Mouse (Mus musculus) left cerebral cortex, adult 9 months (tissue): Measurements from ENCODE around the gene Pias4.
"Not testable (repeated sequence)": the region's sequence is repeated elsewhere in the genome, so short reads cannot be mapped to it uniquely, and the experiment has no call there.

Experiments
- DNase-seq, 2 experiments: peaks; one replicate each; pipeline ENCODE4 v3.0.0; 2022; ENCODE audit warnings: low spot score in 2 of 2

Pias4 gene

DNA sequence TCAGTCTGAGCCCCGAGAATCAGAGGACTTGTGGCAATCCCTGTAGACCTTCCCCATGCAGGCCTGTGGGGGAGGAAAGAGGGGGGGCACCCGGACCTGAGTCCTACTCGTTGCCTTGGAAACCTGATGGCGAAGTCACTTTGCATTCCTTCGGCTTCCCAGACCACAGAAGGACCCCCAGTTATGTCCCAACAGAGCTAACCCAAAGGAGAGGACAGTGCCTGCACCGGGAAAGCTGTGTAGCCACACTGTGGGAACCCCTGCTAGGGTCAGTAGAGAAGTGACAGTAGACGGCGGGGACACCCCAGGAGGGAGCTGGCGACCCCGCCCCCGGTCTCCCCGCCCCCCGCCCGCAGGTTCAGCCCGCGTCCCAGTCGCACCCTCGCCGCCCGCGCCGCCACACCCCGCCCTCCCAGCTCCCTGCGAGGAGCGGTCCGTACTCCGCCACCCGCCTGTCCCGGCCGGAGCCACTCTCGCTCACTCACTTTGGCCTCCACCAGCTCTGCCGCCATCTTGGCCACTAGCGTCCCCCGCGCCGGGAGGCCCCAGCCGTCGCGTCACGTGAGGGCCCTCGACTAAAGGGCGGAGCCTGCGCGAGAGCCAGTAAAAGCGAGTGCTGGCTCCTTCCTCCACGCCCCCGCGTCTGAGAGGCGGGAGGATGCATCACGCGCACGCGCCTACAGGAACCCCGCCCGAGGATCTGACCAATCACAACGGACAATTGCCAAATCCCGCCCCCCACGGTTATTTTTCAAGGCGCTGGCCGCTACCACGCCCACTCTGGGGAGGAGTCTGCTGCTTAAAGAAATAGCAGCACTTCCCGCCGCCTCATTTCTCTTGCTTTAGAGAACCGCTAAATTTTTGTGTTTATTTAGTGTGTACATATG, at the start of gene Pias4:
Gene Pias4 (minus strand): TSS at position 724 of the 887 bp plus-strand sequence.
- peak; percentile 99 to 100 for DNase-seq

DNA sequence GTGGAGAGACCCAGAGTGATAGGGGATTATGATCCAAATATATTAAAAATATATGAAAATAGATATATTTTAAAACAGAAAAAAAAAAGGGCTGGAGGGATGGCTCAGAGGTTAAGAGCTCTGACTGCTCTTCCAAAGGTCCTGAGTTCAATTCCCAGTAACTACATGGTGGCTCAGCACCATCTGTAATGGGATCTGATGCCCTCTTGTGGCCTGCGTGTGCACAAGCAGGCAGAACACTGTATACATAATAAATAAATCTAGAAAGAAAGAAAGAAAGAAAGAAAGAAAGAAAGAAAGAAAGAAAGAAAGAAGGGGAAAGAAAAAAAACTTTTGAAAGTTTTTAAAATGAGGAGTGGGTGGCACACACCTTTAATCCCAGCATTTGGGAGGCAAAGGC, 49.5 kb upstream of the Pias4 start:
- not testable (repeated sequence) for DNase-seq

DNA sequence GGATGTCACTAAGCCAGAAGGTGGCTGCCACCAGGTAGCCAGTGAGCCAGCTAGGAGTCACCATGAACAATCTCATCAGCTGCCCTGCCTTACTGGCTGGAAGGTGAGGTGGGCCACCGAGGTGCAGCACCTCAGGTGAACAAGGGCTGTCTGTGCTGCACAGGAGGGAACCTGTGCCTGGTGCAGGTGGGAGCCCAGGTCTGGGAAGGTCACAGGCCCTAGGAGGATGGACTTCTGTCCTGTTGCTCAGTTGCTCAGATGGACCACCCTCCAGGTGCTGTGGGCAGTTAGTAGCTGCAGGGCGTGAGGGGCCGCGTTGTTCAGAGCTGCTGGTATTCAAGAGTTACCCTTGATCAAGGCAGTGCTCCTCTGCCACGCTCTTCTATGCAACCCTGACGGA, 49.1 kb upstream of the Pias4 start:
- no peak for DNase-seq

DNA sequence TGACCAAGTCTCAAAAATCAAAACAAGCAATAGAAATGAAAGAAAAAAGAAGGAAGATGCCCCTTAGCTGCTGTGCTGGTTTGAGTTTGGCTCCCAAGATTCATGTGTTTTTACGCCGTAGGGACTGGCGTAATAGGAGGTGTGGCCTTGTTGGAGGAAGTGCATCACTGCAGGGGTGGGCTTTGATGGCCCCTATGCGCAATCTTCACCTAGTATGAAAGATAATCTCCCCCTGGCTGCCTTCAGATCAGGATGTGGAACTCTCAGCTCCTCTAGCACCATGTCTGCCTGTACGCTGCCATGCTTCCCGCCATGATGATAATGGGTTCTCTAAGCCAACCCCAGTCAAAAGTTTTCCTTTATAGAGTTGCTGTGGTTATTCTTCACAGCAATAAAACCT, 48.5 kb upstream of the Pias4 start:
- no peak for DNase-seq

DNA sequence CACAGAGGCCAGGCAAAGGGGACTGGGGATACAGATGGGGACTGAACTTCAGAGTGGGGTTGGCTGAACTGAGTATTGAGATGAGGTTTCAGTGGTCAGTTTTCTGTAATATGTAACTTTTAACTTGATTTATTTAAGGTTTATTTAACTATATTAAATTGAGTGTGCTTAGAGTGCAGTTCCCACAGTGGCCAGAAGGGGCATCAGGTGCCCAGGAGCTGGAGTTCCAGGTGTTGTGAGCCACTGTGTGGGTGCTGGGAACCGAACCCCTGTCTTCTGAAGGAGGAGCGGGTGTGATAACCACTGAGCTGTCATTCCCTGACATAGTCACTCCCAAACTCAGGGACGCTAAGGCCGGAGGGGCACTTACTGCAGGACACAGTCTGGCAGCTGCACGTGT, 42.4 kb upstream of the Pias4 start:
- no peak for DNase-seq

DNA sequence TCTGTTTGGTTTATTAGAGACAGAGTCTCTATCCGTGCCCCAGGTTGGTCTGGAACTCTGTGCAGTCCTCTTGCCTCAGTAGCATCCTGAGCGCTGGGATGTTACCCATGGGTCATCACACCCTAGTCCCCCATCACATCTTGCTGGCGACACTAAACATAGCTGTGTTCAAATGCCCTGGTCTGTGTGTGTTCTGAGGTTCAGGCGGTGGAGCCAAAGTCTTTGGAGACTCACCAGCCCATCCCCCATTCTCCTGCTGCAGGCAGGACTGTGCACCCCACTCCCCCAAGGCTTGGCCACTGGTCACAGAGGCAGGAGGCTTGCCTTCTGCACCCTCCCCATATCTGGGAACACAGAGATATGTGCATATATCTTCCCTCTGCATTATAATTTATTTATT, 36.4 kb upstream of the Pias4 start:
- no peak for DNase-seq

DNA sequence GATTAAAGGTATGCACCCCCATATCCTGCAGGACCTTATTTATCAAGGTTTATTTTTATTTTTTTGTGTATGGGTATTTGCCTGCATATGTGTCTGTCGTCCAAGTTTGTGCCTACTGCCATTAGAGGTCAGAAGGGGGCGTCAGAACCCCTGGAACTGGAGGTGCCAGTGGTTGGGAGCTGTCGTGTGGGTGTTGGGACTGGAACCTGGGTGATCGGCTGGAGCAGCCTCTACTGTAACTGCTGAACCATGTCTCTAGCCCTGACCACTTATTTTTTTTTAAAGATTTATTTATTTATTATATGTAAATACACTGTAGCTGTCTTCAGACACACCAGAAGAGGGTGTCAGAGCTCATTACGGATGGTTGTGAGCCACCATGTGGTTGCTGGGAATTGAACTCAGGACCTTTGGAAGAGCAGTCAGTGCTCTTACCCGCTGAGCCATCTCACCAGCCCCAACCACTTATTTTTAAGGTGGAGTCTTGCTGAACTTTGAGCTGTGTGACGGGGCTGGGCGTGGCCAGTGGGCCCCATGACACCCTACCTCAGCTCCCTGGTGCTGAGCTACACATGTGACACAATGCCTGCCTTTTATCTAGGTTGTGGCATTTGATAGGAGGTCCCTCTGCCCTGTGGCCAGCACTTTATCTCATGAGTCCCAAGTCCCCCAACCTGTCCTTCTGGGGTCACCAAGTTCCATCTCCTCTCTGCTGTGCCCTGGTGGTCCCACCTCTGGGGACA, 35.4 kb upstream of the Pias4 start:
- DNase-seq: no peak

DNA sequence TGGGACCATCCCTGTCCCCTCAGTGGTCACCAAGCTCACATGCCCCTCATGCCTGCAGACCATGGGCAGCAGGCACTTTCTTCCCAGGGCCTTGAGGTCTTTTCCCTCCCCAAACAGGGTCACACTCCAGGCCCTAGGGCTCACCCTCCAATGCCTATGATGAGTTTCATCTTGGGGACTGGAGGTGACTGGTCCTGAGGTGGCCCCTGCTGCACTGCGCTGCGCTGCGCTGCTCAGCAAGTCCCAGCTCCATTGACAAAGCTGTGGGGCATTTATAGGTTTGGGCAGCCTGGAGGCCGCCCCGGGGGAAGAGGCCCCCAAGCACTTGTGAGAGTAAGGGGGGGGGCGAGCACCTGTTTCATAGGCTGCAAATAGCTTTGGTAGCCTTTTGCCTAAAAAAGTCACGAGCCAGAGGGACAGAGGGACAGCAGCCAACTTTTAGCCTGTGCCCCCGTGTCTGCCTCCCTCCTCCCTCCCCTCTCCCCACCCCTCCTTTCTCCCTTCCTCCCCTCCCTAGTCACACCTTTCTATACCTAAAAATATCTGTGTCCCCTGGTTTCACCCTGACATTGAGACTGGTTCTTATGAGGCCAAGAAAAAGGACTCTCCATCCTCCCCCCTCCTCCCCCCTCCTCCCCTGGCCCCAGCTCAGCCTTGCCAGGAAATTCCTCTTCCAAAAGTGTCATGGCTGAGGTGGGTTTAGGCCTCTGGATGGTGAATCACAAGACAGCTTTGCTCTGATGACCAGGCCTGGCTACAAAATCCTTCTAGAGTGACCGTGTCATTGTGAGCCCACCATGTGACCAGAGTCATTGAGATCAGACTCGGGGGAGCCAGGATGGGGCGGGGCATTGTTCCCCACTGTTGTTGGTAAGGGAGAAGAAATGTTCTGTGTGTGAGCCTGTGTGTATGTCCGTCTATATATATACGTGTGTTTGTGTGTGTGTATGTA, 34.4 kb upstream of the Pias4 start, which contains the start of gene Nmrk2:
Gene Nmrk2 (minus strand): TSS at position 245 of the 952 bp plus-strand sequence.
- no peak for DNase-seq

DNA sequence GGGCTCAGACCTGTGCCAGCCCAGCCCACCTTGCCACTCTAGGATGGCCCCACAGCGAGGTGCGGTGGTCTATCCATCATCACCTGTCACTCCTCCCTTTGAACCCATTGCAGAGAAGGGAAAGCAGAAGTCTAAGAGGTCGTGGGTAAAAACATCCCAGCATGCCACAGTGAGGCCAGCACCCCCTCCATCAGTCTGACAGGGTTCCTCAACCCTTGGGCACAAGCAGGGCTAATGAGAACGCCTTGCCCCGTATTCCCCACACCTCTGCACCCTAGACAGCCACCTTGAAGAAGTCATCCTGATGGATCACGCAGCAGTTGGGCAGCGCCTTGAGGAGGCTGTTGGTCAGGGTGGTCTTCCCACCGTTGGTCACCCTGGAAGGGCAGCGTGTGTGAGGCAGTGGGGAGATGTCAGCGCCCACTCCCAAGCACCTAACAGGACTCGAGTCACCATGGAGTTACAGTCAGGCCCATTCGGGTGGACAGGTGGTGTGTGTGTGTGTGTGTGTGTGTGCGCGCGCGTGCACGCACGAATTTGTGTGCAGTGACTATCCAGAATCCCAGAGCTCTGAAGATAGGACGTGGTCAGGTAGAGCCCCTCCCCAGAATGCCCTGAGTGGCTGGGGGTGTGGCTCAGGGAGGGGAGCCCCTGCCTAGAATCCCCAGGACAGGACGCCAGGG, 33.0 kb upstream of the Pias4 start:
- DNase-seq: no peak

DNA sequence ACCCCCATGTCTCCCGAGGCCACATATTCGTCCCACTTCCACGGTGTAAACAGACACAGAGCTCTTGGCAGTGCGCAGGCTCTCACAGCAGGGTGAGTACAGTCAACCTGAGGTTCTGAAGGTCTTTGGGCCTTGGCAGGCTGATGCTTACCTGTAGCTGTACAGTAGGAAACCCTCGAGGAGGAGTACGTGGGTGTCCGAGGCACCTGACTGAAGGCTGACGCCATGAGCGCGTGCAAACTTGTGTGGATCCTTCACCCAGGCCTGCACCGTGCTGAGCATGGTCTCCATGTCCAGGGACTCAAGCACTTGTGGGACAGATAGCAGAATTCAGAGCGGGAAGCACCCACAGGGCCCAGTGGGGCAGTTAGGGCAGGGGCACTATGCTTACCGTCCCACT, 32.4 kb upstream of the Pias4 start:
- DNase-seq: no peak

DNA sequence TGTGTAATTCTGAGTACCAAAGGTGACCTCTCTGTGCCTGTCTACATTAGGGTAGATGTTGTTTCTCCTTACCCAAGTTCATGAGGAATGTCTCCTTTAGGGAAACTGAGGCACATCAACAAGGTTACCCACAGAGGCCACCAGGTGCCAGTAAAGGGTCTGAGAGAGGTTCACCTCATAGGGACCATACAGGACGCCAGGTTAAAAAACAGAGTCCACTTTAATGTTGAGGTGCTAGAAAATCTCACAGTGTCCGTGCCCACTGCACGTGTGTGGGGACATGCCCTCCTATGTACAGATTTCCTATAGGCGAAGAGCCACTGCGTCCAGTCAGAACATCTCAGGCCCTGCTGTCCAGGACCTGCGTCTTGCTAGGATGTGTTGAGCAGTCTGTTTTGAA, 31.3 kb upstream of the Pias4 start:
- no peak for DNase-seq

DNA sequence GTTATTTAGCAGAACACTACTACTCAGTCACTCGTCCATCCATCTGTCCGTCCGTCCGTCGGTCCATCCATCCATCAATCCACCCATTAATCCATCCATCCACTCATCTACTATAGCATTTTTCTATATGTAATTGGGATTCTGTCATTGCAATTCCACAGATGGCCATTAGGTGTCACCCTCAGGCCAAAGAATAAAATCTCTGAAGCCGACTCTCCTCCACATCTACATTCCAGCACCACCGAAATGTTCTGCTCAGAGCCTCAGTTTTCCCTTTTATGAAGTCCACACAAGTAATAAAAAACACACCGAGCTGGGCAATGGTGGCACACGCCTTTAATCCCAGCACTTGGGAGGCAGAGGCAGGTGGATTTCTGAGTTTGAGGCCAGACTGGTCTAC, 30.5 kb upstream of the Pias4 start:
- peak in 1 of 2 experiments; percentile 84 for DNase-seq

DNA sequence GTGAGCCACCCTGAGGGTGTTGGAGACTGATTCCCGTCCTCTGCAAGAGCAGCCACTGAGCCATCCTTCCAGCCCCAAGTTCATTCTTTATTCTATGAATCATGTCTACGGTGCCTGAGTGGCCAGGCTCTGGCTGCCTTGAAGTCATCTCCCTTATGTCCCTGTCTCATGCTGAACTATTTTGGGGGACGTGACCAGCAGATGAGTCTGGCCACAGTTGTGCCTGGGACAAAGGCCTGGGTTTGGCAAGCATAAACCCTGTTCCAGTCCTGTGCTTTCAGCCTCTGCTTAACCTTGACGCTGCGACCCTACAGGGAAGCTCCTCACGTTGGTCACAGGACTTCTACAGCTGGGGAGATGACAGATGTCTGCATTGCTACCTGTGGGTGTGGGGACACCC, 29.6 kb upstream of the Pias4 start:
- no peak for DNase-seq

DNA sequence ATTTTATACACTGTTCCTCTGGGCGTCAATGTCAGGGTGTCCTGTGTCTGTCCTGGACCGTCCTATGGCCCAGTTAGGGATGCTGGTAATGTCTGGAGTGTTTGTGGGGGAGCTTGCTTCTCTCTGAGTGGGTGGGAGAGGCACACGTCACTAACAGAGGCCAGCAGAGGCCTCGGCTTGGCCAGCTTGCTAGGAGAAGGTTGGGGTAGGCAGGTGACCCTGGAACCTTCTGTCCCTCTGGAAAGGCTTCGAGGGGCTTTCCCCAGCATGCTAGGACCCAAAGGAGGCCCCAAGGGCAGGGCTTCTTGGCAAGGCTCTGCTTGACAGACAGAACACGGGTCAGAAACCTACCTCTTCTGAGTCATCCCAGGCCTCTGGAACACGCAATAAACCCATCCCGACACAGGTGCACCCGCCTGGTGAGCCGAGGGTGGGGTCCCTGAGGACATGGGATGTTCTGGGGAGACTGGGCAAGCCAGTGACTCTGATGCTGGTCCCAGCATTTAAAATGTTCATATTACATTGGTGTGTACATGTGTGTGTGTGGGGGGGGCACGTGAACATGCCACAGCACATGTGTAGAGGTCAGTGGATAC, 28.8 kb upstream of the Pias4 start:
- no peak for DNase-seq

DNA sequence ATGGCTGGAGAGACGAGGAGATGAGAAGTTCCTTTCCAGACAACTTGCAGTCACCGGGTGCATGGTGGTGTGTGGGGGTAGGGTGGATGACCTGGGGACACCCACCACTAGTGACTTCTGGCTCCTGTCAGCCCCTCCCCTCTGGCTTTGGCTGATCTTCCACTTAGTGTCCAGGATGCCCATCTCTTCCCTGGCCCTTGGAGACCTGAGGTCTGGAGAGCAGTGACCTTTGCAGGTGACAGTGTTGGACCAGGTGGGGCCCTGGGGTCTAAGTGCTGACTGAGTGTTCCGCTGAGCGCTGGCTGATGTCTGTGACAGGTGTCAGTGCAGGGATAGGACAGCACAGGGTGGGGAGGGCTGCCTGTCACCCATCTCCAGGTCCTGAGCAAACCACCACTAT, 27.6 kb upstream of the Pias4 start:
- DNase-seq: no peak

DNA sequence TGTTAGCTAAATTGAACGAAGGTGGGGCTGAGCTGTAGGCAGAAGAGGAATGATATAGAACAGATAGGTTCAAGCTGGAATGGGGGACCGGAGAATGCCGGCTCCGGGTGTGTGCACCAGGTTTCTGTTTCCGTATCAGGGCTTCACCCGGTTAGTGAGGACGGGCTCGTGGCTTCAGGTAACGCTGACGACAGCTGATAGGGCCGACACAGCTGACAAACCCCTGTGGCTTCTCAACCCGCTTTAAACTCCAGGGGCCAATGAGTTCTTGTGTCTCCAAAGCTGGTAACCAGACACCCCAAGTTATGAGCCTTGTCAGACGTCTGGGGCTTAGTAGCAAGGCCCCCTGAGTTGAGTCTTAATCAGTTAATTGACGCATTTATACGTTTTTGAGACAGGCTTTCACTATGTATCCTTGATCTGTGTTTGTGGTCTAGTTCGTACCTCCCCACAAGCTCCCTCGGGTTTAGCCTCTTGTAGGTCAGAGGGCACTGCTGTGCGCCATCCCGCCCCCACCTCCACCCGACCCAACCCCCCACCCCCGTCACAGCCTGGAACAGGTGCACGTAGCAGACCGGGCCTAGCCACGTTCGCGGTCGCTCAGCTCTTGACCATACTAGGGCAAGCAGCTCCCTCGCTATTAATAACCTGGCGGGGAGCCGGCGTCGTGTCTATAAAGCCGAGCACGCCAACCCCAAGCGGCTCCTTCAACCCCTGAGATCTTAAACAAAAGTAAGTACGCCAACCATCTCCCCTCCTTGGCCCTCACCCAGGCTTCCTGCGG, 26.5 kb upstream of the Pias4 start:
- DNase-seq: no peak

DNA sequence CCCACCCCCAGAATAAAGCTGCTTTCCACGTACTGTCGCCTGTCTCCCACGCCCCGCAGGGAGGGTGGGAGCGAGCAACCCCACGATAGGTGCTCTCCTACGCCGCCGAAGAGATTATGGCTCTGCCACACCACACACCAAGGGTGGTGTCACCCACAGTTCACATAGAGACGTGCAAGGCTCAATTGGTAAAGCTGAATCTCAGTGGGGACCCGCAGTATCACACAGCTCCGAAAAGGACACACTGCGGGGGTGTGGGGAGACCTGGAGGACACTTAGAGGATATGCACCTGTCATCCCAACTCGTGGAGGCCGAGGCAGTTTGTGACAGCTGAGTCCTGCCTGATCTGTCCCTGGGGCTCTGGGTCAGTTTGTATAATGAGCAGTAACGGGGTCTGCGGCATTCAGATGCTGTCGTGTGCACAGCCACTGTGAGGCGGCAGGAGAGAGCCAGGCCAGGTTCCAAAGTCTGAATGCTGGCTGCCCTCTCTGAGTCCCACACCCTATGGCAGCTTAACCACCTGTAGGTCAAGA, 25.3 kb upstream of the Pias4 start:
- DNase-seq: no peak

DNA sequence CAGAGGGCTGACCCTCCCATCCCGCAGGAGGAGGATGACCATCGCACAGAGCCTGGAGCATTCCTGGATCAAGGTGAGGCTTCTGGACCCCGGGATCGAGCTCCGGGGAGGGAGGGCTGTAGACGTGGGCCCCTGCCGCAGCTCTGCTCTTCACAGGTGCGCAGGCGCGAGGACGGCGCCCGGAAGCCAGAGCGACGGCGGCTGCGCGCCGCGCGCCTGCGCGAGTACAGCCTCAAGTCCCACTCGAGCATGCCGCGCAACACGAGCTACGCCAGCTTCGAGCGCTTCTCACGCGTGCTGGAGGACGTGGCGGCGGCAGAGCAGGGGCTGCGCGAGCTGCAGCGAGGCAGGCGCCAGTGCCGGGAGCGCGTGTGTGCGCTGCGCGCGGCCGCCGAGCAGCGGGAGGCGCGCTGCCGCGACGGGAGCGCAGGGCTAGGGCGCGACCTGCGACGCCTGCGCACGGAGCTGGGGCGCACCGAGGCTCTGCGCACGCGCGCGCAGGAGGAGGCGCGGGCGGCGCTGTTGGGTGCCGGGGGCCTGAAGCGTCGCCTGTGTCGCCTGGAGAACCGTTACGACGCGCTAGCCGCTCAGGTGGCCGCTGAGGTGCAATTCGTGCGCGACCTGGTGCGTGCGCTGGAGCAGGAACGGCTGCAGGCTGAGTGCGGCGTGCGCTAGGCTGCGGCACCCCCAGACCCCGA, 24.7 kb upstream of the Pias4 start:
- peak; percentile 84 to 89 for DNase-seq

DNA sequence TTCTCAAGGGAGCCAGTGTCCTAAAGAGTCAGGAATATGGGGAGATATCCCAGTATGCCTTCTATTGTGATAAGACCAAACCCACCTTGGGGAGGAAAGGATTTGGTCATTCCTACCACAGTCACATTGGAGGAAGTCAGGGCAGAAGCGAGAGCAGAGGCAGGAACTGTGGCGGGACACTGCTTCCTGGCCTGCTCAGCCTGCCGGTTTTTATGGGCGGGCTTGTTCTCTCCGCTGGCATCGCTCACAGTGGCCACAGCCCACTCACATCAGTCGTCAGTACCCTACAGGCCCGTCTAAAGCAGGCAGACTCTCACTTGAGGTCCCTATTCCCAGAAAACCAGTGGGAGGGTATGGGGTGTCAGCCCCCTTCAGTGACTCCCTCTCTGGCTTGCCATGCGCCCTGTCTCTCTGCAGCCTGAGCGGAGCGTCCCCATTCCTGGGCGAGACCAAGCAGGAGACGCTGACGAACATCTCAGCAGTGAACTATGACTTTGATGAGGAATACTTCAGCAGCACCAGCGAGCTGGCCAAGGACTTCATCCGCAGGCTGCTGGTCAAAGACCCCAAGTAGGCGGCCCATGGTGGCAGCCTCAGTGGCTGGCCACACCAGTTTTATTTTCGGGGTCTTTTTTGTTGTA, 23.7 kb upstream of the Pias4 start:
- DNase-seq: no peak
